Mouse (Mus musculus): Measurements from ENCODE around the gene Six5. TPM values are rescaled to one million over a fixed set of nuclear protein-coding genes. Genes with fewer than 3 reads are reported as not detected.

Six5 gene
- polyA plus RNA-seq (2021; fragmentation: Nextera tagmentation), result 0.28 and 0.30 TPM in 2 replicates
- long read RNA-seq, experiment 1, partial matches to known transcripts, result 0 of 1 reads
- long read RNA-seq, experiment 1, other reads (novel, unspliced or antisense), result 0 of 1 reads
- long read RNA-seq, experiment 2, partial matches to known transcripts, result 0 of 1 reads
- long read RNA-seq, experiment 2, other reads (novel, unspliced or antisense), result 0 of 1 reads

DNA sequence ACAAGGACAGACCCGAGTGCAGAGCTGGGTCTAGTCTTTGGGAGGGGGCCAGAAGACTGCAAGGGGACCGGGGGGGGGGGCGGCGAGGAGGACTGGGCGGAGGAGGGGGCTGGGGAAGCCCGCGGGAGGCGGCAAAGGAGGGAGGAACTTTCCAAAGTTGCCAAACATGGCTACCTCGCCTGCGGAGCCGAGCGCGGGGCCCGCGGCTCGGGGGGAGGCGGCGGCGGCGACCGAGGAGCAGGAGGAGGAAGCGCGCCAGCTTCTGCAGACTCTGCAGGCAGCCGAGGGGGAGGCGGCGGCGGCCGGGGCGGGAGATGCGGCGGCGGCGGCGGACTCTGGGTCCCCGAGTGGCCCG lies at the start of gene Six5:
TSS of gene Six5 (plus strand) at position 124 of the 355 bp plus-strand sequence.

DNA sequence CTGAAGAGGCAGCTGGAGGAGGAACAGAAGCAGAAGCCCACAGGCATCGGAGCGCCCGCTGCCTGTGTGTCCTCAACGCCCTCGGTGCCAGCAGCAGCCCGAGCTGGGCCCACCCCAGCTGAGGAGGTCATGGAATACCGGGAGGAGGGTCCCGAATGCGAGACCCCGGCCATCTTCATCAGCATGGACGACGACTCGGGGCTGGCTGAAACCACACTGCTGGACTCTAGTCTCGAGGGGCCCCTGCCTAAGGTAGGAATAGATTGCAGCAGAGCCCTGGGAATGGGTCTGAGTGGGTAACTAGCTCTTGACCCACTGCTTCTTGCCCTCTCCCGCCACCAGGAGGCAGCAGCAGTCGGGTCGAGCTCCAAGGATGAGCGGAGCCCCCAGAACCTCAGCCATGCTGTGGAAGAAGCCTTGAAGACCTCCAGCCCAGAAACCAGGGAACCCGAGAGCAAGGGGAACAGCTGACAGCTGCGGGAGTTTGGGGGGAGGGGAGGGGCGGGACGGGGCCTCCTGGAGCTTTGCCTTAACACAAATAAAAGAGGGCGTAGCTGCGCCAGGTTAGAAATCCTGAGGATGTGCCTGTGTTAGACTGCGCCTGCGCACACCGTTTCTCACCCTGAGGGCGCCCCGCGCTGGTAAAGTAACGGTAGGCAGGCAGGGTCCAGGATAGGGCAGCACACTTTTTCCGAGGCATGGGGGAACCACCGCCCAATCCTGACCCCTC lies 40.2 kb upstream of the Six5 start, which contains the start of gene Rsph6a:
TSS of gene Rsph6a (plus strand) at position 644 of the 730 bp plus-strand sequence.

DNA sequence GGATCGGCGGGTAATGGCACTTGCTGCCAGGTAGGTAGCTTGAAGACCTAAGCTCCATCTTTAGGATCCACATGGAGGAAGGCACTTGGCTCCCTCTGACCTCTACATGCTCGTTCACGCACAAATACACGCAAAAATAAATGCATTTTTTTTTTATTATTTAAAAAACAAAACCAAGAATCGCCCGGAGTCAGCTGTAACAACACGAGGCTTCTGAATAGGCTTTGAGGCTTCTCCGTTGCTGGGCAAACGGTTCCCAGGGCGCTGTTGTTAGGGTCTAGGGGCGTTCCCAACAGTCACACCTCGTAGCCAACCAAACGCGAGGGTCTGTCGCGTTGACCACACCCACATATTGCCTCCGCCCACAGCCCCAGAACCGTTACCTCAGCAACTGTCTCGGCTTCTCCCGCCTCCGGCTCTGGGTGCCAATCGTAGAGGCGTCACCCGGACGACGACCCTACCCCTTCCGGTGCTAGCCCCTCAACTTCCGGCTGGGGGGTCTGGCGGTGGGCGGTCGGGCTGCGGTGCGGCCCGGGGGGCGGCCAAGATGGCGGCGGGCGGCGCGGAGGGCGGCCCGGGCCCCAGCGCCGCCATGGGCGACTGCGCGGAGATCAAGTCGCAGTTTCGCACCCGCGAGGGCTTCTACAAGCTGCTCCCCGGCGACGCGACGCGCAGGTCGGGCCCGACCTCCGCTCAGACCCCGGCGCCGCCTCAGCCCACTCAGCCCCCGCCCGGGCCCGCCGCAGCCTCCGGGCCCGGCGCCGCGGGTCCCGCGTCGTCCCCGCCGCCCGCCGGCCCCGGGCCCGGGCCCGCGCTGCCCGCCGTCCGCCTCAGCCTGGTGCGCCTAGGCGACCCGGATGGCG lies 18.4 kb upstream of the Six5 start, which contains the start of gene Dmwd:
TSS of gene Dmwd (plus strand) at position 505 of the 863 bp plus-strand sequence.

GRCm38 (mm10) chr7:19083701-19084100 lies 10.7 kb upstream of the Six5 start, which contains the start of gene Dmpk:
TSS of gene Dmpk (plus strand) at chr7:19083849.

GRCm38 (mm10) chr7:19118028-19118771 lies 23.8 kb downstream of the Six5 start, which contains the start of gene Gm4969:
TSS of gene Gm4969 (minus strand) at chr7:19118368.

DNA sequence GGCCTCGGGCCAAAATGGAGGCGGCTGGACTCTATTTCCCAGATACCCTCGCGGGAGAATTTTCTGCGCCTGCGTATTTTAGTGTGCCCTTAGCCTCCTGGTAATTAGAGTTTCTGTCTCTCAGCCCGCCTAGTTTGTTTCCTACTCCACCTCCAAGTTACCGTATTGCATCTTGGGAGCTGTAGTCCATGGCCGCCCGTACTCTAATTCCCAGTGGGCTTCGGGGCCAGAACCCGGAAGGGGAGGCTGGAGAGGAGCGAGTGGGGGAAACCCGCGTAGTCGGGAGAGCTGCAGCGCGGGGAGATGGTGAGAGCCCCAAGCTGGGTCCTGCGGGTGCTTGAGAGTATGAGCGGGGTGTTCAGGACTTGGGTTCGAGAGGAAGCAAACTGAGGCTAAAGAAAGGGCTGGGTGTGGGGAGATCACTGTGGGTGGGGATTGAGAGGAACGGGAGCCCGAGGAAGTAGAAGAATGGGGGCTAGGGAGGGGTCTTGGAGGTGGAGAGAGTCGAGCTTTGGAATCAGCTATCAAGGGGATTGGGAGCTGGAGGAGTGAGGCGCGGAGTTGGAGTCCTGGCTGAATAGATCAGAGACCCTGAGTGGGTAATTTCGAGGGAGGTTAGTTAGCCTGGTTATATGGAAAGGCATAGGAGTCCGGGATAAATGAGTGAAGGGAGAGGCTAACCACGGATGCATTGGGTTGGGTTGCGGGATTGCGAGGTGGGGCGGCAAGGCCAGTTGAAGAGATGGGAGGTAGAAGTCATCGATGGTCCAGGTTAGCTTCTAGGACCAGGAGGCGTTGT lies 25.4 kb downstream of the Six5 start, which contains the start of gene Fbxo46:
TSS of gene Fbxo46 (plus strand) at position 229 of the 799 bp plus-strand sequence.

Small RNA genes lying within 50 kb of the gene (microRNA-seq; reads per million reads assigned to microRNA genes)
- 1.1 reads per million for gene Mir3100

Other genes starting within 250 kb of the Six5 start
- 8.7 and 9.9 TPM in 2 replicates for gene Pglyrp1, start 223.3 kb upstream of the Six5 start, polyA plus RNA-seq (2021; fragmentation: Nextera tagmentation)
- gene Ccdc61, start 184.2 kb upstream of the Six5 start, polyA plus RNA-seq (2021; fragmentation: Nextera tagmentation), result 12.1 and 13.0 TPM in 2 replicates
- 3.8 and 4.1 TPM in 2 replicates for gene Nova2, start 168.7 kb upstream of the Six5 start, polyA plus RNA-seq (2021; fragmentation: Nextera tagmentation)
- gene Nanos2, start 107.2 kb upstream of the Six5 start, polyA plus RNA-seq (2021; fragmentation: Nextera tagmentation), result not detected in 2 replicates
- gene Mypop, start 103.3 kb upstream of the Six5 start, polyA plus RNA-seq (2021; fragmentation: Nextera tagmentation), result 4.8 and 6.6 TPM in 2 replicates
- gene Irf2bp1, start 90.5 kb upstream of the Six5 start, polyA plus RNA-seq (2021; fragmentation: Nextera tagmentation), result 6.9 and 8.8 TPM in 2 replicates
- not detected in 2 replicates for gene Foxa3, start 71.1 kb upstream of the Six5 start, polyA plus RNA-seq (2021; fragmentation: Nextera tagmentation)
- gene Sympk, start 70.2 kb upstream of the Six5 start, polyA plus RNA-seq (2021; fragmentation: Nextera tagmentation), result 18.9 and 23.2 TPM in 2 replicates
- 0.23 and 0.24 TPM in 2 replicates for gene Rsph6a, start 39.9 kb upstream of the Six5 start, polyA plus RNA-seq (2021; fragmentation: Nextera tagmentation)
- gene Dmwd, start 18.4 kb upstream of the Six5 start, polyA plus RNA-seq (2021; fragmentation: Nextera tagmentation), result 22.3 and 22.4 TPM in 2 replicates
- gene Dmpk, start 10.7 kb upstream of the Six5 start, polyA plus RNA-seq (2021; fragmentation: Nextera tagmentation), result 0.72 and 1.8 TPM in 2 replicates
- 0.10 and 0.23 TPM in 2 replicates for gene Gm4969, start 23.8 kb downstream of the Six5 start, polyA plus RNA-seq (2021; fragmentation: Nextera tagmentation)
- gene Fbxo46, start 25.3 kb downstream of the Six5 start, polyA plus RNA-seq (2021; fragmentation: Nextera tagmentation), result 7.0 and 8.7 TPM in 2 replicates
- 13.3 and 14.4 TPM in 2 replicates for gene Qpctl, start 54.7 kb downstream of the Six5 start, polyA plus RNA-seq (2021; fragmentation: Nextera tagmentation)
- 129 and 137 TPM in 2 replicates for gene Snrpd2, start 55.1 kb downstream of the Six5 start, polyA plus RNA-seq (2021; fragmentation: Nextera tagmentation)
- gene Gipr, start 71.5 kb downstream of the Six5 start, polyA plus RNA-seq (2021; fragmentation: Nextera tagmentation), result 0.13 TPM in 1 of 2 replicates, not detected in the other
- 6.0 and 6.1 TPM in 2 replicates for gene Eml2, start 81.8 kb downstream of the Six5 start, polyA plus RNA-seq (2021; fragmentation: Nextera tagmentation)
- gene Gpr4, start 117.9 kb downstream of the Six5 start, polyA plus RNA-seq (2021; fragmentation: Nextera tagmentation), result 1.5 and 2.0 TPM in 2 replicates
- 34.8 and 38.3 TPM in 2 replicates for gene Opa3, start 133.7 kb downstream of the Six5 start, polyA plus RNA-seq (2021; fragmentation: Nextera tagmentation)
- gene Vasp, start 177.2 kb downstream of the Six5 start, polyA plus RNA-seq (2021; fragmentation: Nextera tagmentation), result 1.1 and 1.2 TPM in 2 replicates
- 0.09 and 0.19 TPM in 2 replicates for gene Ppm1n, start 185.5 kb downstream of the Six5 start, polyA plus RNA-seq (2021; fragmentation: Nextera tagmentation)
- gene Rtn2, start 188.0 kb downstream of the Six5 start, polyA plus RNA-seq (2021; fragmentation: Nextera tagmentation), result 20.0 and 22.4 TPM in 2 replicates
- 0.60 and 0.80 TPM in 2 replicates for gene Fosb, start 215.5 kb downstream of the Six5 start, polyA plus RNA-seq (2021; fragmentation: Nextera tagmentation)